Mouse (Mus musculus) neural tube, embryonic 15.5 days (tissue): Measurements from ENCODE around the gene Hoxb8. TPM values are rescaled to one million over a fixed set of nuclear protein-coding genes. Genes with fewer than 3 reads are reported as not detected.
A peak's percentile ranks its signal among the peaks of the same experiment; 100 is the strongest.

Experiments
- ATAC-seq: fragments of 200-750 bp; cut with Nextera tagmentation; 2 replicates; pipeline ENCODE4 v1.8.0; 2017; ENCODE audit warnings: mild to moderate bottlenecking, moderate TSS enrichment, moderate library complexity; ENCODE audit not compliant: low FRiP score
- H3K27ac ChIP-seq: fragments of 300-500 bp; sonication (generic); replicated peaks from 2 replicates; pipeline ENCODE4 v1.5.1; 2015; ENCODE audit warnings: mild to moderate bottlenecking, inconsistent platforms
- H3K27me3 ChIP-seq: fragments of 300-500 bp; sonication (generic); replicated peaks from 2 replicates; pipeline ENCODE4 v1.6.1; 2015; ENCODE audit warnings: inconsistent platforms
- H3K36me3 ChIP-seq: fragments of 300-500 bp; sonication (generic); 2 replicates; pipeline ENCODE4 v1.6.1; 2015; ENCODE audit warnings: inconsistent platforms
- H3K4me1 ChIP-seq: fragments of 300-500 bp; sonication (generic); 2 replicates; pipeline ENCODE4 v1.6.1; 2015; ENCODE audit warnings: inconsistent platforms
- H3K4me2 ChIP-seq: fragments of 300-500 bp; sonication (generic); 2 replicates; pipeline ENCODE4 v1.6.1; 2015; ENCODE audit warnings: inconsistent platforms, mild to moderate bottlenecking, moderate library complexity
- H3K4me3 ChIP-seq: fragments of 300-500 bp; sonication (generic); replicated peaks from 2 replicates; pipeline ENCODE4 v1.5.1; 2015; ENCODE audit warnings: mild to moderate bottlenecking, inconsistent platforms
- H3K9ac ChIP-seq: fragments of 300-500 bp; sonication (generic); replicated peaks from 2 replicates; pipeline ENCODE4 v1.6.1; 2015; ENCODE audit warnings: mild to moderate bottlenecking, inconsistent platforms
- H3K9me3 ChIP-seq: fragments of 300-500 bp; sonication (generic); replicated peaks from 2 replicates; pipeline ENCODE4 v1.6.1; 2016; ENCODE audit warnings: inconsistent platforms
- WGBS: fragments of 180-500 bp; shearing (Covaris S2); methylation state at CpG from one replicate; pipeline ENCODE4 v1.1.7; 2015; ENCODE audit warnings: mixed read lengths; 5-methylcytosine and 5-hydroxymethylcytosine counted together
- polyA plus RNA-seq: library from polyadenylated mRNA; unstranded; fragments of >200 nt; fragmentation: Nextera tagmentation; extraction: Ambion mirVana; gene quantifications from 2 replicates; pipeline ENCODE4 v1.2.1, GENCODE M21; 2015

Gene Hoxb8
- polyA plus RNA-seq, 1 experiment from 2014 or later, result 71.8 TPM

DNA sequence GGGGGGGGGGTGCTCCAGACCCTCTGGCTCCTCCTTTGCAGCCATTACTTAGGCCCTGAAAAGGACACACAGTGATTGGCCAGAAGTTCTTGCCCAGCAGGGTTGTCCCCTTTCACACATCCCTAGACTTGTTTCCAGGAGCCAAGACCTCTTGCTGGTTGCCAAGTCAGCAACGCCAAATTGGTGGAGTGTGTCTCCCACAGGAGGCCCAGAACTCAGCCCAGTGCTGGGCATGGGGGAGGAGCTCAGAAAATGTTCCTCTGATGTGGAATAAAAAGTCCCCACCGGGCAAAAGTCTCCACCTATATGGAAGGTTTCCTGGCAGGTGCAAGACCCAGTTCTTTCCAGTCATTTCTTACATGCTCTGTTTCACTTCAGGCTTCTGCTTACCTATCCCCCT lies 22.7 kb upstream of the Hoxb8 start:
- peak; percentile 51 for ATAC-seq
- Histone ChIP-seq H3K4me3 (no peak overlapping the region), H3K27ac (0 out of 2 replicates have a peak overlapping the region, but pooled peaks have one; percentile 2), H3K9me3 (no peaks in the 10 kb centered on the region), H3K9ac (no peak overlapping the region), H3K27me3 (peaks cover 21% of the 10 kb centered on the region; the same call in 1 of the 2 replicates), H3K4me1 (peaks cover 79% of the 10 kb centered on the region), H3K36me3 (no peaks in the 10 kb centered on the region), H3K4me2 (no peak overlapping the region)
- WGBS, result 11% methylated on average over 2 of the region's 2 CpGs

DNA sequence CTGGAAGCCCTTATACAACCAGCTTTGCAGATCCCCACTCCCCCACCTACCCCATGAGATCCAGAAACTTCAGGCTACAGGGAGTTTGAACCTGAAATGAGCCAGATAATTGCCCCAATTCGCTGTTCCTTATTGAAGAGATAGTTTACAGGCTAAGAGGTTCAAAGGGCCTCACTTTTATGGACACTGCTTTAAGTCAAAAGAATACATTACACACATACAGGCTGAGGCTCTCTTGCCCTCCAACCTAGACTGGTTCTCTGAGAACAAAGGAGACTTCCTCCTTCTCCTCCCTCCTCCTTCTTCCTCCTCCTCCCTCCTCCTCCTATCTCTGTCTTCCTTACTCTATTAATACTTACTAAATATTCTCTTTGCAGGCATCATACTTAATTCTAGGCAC lies 22.2 kb upstream of the Hoxb8 start:
- H3K36me3 ChIP-seq, result no peaks in the 10 kb centered on the region
- ATAC-seq, result no peak
- 14% methylated on average over 1 of the region's 1 CpGs for WGBS
- no peak overlapping the region for H3K4me3 ChIP-seq
- H3K9me3 ChIP-seq, result no peaks in the 10 kb centered on the region
- peaks cover 21% of the 10 kb centered on the region; the same call in 1 of the 2 replicates for H3K27me3 ChIP-seq
- H3K27ac ChIP-seq, result 0 out of 2 replicates have a peak overlapping the region, but pooled peaks have one; percentile 2
- no peak overlapping the region for H3K9ac ChIP-seq
- H3K4me1 ChIP-seq, result peaks cover 77% of the 10 kb centered on the region
- no peak overlapping the region for H3K4me2 ChIP-seq

DNA sequence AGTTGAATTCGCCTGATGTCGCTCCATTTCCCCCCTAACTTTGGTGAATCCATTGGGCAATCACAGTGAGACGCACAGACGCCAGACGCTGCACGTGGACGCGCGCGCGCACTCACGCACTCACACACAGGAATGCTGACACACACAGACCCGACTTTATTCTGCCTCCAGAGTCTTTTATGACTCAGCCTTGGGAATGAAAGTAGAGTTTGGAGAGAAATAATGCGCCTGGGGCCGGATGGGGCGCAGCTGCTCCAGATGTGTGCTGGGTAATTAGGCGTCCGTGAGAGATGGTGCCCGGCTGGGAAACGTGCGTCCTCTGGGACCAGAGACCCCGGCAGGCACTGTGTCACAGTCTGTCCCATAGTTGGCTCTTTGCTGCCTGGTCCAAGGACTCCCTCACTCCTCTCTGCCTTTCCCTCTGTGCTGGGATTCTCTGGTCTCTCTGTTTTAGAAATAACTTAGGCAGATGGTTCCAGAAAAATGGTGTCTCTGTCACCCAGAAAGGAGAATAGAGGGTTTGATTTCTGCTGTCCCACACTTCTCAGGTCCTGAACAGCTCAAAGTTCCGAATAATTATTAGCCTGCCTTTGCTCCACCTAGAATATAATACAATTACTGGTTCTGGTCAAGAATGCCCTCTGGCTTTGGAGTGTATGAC lies 21.3 kb upstream of the Hoxb8 start:
- no peak overlapping the region for H3K9ac ChIP-seq
- H3K27ac ChIP-seq, result peak overlapping the region; percentile 74
- no peaks in the 10 kb centered on the region for H3K9me3 ChIP-seq
- H3K4me2 ChIP-seq, result peak overlapping the region; percentile 43
- peaks cover 18% of the 10 kb centered on the region; the same call in 1 of the 2 replicates for H3K27me3 ChIP-seq
- 3% methylated on average over 23 of the region's 23 CpGs for WGBS
- peak; percentile 40; the same call in 1 of the 2 replicates for ATAC-seq
- no peaks in the 10 kb centered on the region for H3K36me3 ChIP-seq
- H3K4me1 ChIP-seq, result peaks cover 74% of the 10 kb centered on the region
- H3K4me3 ChIP-seq, result no peak overlapping the region

DNA sequence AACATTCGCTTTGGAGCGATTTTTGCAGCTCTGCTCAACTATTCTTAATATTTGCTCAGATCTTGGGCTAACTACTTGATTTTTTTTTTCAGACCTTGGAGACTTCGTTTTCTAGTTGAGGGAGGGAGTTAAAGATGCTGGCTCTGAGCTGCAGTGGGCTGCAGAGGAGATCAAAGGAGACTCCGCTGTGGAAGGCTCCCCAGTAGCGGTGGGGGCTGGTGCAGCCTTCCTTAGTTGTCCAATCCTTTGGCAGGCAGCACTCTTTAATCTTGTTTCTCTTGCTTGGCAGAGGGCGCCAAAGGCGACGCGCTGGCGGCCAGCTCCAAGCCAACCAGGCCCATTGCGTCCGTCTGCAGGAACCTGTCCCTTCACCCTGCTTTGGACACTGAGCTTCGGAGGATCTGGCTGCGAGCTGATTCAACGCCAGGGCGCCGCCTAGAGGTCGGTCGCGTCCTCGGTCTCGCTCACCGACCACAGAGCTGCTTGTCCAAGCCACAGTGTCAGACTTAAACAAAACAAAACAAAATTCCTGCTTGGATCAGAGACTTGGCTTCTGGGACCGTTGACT lies 20.3 kb upstream of the Hoxb8 start:
- peaks cover 72% of the 10 kb centered on the region for H3K4me1 ChIP-seq
- H3K9me3 ChIP-seq, result no peaks in the 10 kb centered on the region
- H3K27ac ChIP-seq, result peak overlapping the region; percentile 74
- peak; percentile 40 for ATAC-seq
- no peaks in the 10 kb centered on the region for H3K36me3 ChIP-seq
- H3K4me3 ChIP-seq, result 0 out of 2 replicates have a peak overlapping the region, but pooled peaks have one; percentile 9
- WGBS, result 4% methylated on average over 24 of the region's 24 CpGs
- no peak overlapping the region for H3K9ac ChIP-seq
- H3K4me2 ChIP-seq, result peak overlapping the region; percentile 46
- peaks cover 15% of the 10 kb centered on the region; the same call in 1 of the 2 replicates for H3K27me3 ChIP-seq

DNA sequence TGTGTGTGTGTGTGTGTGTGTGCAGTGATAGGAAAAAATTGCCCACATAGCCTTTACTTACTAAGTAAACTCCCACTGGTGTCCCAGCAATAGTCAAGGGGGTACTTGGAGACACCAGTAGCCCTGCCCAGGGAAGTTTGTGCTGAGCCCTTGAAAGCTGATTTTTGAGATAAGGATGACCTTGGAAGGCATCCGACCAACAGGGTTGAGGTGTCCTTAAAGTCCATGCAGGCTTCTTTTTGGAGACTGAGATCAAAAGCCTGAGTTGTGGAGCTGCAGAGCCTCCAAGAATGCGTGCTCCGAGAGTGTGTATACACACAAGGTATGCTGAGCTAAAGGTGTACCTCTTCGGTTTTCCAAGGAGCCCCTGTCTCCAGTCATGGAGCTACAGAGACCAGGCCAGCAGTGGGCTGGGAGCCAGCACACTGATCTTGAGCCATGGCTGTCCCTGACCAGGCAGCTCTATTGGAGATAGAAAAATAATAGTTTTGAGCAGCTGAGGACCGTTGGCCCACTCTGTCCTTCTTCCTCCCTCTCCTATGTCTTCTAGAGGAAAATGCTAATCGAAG lies 19.4 kb upstream of the Hoxb8 start:
- Histone ChIP-seq H3K9me3 (no peaks in the 10 kb centered on the region), H3K4me1 (peaks cover 78% of the 10 kb centered on the region), H3K27me3 (peaks cover 15% of the 10 kb centered on the region; the same call in 1 of the 2 replicates), H3K36me3 (no peaks in the 10 kb centered on the region), H3K4me2 (no peak overlapping the region), H3K4me3 (no peak overlapping the region), H3K9ac (no peak overlapping the region), H3K27ac (no peak overlapping the region)
- no peak for ATAC-seq
- 28% methylated on average over 6 of the region's 6 CpGs for WGBS

DNA sequence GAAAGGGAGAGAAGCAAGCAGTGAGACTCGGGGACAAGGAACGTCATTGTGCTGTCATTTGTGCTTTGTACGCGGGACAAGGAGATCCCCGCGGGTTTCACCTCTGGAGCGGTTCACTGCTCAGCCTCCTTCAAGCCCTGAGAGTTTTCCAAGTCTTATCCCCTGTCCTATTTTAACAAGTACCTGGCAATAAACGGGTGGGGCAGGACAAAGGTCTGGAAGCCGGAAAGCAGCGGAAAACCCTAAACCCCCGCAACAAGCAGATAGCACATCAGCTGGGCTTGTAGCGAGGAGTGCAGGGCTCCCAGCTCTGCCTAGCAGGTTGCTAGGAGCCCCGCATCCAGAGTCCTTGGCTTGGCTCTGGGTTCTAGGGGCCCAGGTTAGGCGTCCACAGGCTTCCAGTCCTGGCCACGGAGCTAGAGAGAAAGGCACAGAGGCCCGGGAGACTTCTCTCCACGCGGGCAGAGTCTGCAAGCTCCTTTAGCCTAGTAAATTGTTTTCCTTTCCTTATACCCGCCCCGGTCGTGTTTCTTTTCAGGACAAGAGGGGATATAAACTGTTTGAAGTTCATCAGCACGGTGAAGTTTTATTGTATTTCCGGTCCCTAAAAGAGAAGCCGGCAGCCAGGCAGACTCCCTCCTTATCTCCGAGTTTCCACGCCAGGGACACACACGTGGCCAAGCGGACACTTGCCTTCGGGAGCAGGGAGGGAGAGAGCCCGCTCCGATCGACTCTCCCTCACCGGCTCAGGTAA lies 17.9 kb upstream of the Hoxb8 start:
- Histone ChIP-seq H3K27ac (peak overlapping the region; percentile 37; the same call in 1 of the 2 replicates), H3K9ac (no peak overlapping the region), H3K4me2 (peak overlapping the region; percentile 35), H3K9me3 (no peaks in the 10 kb centered on the region), H3K27me3 (peaks cover 10% of the 10 kb centered on the region; the same call in 1 of the 2 replicates), H3K4me3 (no peak overlapping the region), H3K4me1 (peaks cover 72% of the 10 kb centered on the region), H3K36me3 (no peaks in the 10 kb centered on the region)
- 14% methylated on average over 33 of the region's 33 CpGs for WGBS
- no peak for ATAC-seq

DNA sequence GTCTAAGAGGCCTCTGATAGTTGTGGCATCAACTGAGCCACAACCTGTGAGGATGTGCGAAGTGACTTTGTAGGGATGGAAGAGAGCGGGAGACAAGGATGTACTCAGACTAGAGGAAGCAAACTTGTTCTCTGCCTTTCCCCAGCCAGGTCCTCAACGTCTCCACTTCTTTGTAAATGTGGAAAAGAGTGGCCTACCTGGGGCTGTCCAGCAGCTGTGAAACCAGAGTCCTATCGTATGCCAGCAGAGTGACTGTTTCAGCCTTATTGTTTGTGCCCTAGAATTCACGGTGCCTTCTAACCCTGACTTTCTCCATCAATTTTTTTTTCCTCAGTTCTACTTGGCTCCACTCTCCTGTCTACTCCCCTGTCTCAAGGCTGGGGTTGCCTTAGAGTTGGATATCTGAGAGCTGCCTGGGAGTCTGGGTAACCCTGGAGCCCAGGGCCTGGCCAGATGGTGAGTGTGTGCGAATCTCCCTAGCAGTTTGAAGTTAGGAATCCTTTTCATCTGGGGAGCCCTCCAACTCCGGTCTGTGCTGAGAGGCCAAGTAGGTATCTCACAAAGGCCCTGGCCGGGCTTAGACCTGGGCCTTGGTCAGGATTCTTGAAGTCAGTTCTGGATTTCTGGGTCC lies 17.2 kb upstream of the Hoxb8 start:
- H3K36me3 ChIP-seq, result no peaks in the 10 kb centered on the region
- H3K4me3 ChIP-seq, result no peak overlapping the region
- ATAC-seq, result no peak
- 38% methylated on average over 8 of the region's 8 CpGs for WGBS
- peak overlapping the region; percentile 37; the same call in 1 of the 2 replicates for H3K27ac ChIP-seq
- H3K9me3 ChIP-seq, result no peaks in the 10 kb centered on the region
- H3K4me2 ChIP-seq, result peak overlapping the region; percentile 35
- no peak overlapping the region for H3K9ac ChIP-seq
- peaks cover 72% of the 10 kb centered on the region for H3K4me1 ChIP-seq
- H3K27me3 ChIP-seq, result peaks cover 10% of the 10 kb centered on the region; the same call in 1 of the 2 replicates

DNA sequence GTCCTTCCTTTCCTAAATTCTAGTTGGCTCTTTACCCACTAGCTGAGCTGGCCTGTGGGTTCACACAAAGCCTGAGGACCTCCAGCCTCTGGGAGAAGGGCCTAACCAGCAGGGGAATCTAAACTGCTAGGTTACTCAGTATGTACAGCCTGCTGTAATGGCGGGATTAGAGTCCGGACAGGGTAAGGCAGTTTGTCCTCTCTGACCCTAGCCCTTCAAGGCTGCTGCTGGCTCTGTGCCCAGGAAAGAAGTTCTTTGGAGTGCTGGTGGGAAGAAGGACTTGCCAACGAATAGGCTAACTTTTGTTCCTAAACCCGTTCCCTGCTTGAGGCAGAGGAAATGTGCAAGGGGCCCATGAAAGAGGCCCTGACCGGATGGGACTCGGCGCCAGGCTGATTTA lies 15.8 kb upstream of the Hoxb8 start:
- Histone ChIP-seq H3K27ac (peak overlapping the region; percentile 38), H3K4me3 (no peak overlapping the region), H3K9me3 (no peaks in the 10 kb centered on the region), H3K27me3 (peaks cover 10% of the 10 kb centered on the region; the same call in 1 of the 2 replicates), H3K36me3 (no peaks in the 10 kb centered on the region), H3K4me2 (peak overlapping the region; percentile 20; the same call in 1 of the 2 replicates), H3K4me1 (peaks cover 74% of the 10 kb centered on the region), H3K9ac (no peak overlapping the region)
- 6% methylated on average over 7 of the region's 7 CpGs for WGBS
- peak; percentile 33; the same call in 1 of the 2 replicates for ATAC-seq

DNA sequence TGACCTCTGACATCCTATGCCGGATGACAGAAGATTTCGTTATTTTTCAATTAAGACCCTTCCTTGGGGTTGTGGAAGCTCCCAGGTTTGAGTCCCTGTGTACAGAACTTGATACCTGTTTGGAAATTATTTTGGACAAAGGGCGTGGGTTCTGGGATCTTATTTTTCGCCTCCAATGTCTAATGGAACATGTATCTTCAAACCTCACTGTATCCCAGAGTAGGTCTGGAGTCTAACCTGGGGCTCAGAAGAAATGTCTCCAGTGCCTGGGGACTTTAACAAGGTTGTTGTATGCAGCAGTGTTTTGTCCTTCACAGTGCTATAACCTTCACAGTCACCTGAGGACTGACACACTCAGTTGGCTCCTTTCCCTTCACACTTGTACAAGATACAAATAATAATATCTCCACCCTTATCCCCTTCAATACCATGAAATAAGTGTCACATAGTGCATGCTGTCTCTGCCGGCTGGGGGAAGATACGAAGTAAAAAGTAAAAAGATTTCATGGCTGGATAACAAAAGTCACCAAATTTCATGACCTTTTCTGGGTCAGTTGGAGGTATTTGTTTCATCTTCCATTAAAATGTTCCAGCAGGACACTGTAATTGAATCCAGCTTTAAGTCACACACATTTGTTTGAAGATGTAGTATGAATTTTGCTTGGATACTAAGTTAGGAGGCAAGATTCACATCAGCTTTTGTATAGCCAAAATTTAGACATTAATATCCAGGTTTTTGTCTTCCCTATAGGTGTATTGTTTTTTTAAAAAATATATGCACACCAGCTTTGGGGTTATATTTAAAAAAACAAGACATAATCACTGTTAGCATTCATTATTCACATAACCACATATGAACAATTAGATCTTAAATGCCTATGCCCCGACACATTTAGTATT lies 14.4 kb upstream of the Hoxb8 start:
- H3K36me3 ChIP-seq, result no peaks in the 10 kb centered on the region
- H3K4me3 ChIP-seq, result no peak overlapping the region
- H3K9me3 ChIP-seq, result no peaks in the 10 kb centered on the region
- no peak for ATAC-seq
- 49% methylated on average over 7 of the region's 7 CpGs for WGBS
- no peak overlapping the region; the same call in 1 of the 2 replicates for H3K27ac ChIP-seq
- no peak overlapping the region for H3K9ac ChIP-seq
- H3K27me3 ChIP-seq, result peaks cover 8% of the 10 kb centered on the region; the same call in 1 of the 2 replicates
- peaks cover 76% of the 10 kb centered on the region for H3K4me1 ChIP-seq
- H3K4me2 ChIP-seq, result no peak overlapping the region

DNA sequence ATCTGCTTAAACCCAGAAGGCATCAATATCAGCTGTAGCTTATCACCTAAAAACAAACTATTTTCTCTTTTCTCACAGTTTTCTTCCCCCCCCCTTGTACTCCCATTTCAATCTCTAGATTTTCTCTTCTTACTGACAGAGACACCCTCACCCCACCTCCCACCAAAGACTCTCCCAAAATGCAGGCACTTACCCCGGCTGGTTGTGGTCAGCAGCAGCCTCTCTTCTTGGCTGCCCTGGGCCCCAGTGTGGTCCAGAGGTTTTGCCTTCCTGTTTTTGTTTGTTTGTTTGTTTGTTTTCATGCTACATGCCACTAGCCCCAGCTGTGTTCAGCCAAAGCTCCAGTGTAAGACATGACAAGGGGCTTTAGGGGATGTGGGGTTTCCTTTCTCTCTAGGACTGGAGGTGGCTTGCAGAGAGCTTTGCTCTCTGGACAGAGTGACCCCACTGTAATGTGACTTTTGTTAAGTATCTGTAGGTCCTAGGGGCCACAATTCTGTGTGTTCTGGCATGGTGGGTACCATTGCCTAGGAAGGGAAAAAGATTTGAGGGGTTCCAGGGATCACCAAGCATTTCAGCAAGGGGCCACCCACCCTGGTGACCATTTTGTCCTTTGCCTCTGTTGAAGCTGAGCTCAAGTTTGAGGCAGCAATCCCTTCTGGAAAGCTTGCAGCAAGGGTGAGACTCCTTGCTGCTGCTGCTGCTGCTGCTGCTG lies 13.5 kb upstream of the Hoxb8 start:
- 0 out of 2 replicates have a peak, but pooled peaks cover 2% of the 10 kb centered on the region for H3K27me3 ChIP-seq
- H3K4me2 ChIP-seq, result peak overlapping the region; percentile 87; the same call in 1 of the 2 replicates

More for the DNA sequence above, 13.5 kb upstream of the Hoxb8 start:
- Histone ChIP-seq H3K36me3 (no peaks in the 10 kb centered on the region), H3K9me3 (no peaks in the 10 kb centered on the region), H3K4me3 (no peak overlapping the region), H3K9ac (no peak overlapping the region; the same call in 1 of the 2 replicates), H3K27ac (0 out of 2 replicates have a peak overlapping the region, but pooled peaks have one; percentile 99), H3K4me1 (peaks cover 76% of the 10 kb centered on the region)
- 42% methylated on average over 1 of the region's 1 CpGs for WGBS
- ATAC-seq, result no peak
